Mouse (Mus musculus) bone marrow macrophage, adult 2 months (primary cell): ENCODE data around the gene Ralgapa2.

Experiments used
- CTCF ChIP-seq: IDR thresholded peaks from 2 replicates; pipeline ENCODE4 v1.5.1; 2012; ENCODE audit warnings: low read depth, mild to moderate bottlenecking, low read length, moderate library complexity
- POLR2A ChIP-seq: IDR thresholded peaks from 2 replicates; pipeline ENCODE4 v1.6.1; 2012; ENCODE audit warnings: mild to moderate bottlenecking, low read depth, low read length, borderline replicate concordance

GRCm38 (mm10) chr2:146549111-146549776, 37.1 kb upstream of the Ralgapa2 start:
- TF ChIP-seq CTCF (no peak), POLR2A (no peak)
